Mouse (Mus musculus) embryo, embryonic 10 days (tissue): ENCODE results near the gene Gm11168.
"Not testable (repeated sequence)": the region's sequence is repeated elsewhere in the genome, so short reads cannot be mapped to it uniquely, and the experiment has no call there.

ENCODE experiments used
- DNase-seq: peaks from one replicate; pipeline ENCODE4 v3.0.0-alpha.2; 2015; ENCODE audit warnings: low spot score

Gene Gm11168

DNA sequence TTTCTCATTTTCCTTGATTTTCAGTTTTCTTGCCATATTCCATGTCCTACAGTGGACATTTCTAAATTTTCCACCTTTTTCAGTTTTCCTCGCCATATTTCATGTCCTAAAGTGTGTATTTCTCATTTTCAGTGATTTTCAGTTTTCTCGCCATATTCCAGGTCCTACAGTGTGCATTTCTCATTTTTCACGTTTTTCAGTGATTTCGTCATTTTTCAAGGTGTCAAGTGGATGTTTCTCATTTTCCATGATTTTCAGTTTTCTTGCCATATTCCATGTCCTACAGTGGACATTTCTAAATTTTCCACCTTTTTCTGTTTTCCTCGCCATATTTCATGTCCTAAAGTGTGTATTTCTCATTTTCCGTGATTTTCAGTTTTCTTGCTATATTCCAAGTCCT, 22.5 kb downstream of the Gm11168 start:
- not testable (repeated sequence) for DNase-seq

DNA sequence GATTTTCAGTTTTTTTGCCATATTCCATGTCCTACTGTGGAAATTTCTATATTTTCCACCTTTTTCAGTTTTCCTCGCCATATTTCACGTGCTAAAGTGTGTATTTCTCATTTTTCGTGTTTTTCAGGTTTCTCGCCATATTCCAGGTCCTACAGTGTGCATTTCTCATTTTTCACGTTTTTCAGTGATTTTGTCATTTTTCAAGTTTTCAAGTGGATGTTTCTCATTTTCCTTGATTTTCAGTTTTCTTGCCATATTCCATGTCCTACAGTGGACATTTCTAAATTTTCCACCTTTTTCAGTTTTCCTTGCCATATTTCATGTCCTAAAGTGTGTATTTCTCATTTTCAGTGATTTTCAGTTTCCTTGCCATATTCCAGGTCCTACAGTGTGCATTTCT, 23.0 kb downstream of the Gm11168 start:
- DNase-seq = not testable (repeated sequence)

DNA sequence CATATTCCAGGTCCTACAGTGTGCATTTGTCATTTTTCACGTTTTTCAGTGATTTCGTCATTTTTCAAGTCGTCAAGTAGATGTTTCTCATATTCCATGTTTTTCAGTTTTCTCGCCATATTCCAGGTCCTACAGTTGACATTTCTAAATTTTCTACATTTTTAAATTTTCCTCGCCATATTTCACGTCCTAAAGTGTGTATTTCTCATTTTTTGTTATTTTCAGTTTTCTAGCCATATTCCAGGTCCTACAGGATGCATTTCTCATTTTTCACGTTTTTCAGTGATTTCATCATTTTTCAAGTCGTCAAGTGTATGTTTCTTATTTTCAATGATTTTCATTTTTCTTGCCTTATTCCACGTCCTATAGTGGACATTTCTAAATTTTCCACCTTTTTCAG, 23.6 kb downstream of the Gm11168 start:
- not testable (repeated sequence) for DNase-seq

DNA sequence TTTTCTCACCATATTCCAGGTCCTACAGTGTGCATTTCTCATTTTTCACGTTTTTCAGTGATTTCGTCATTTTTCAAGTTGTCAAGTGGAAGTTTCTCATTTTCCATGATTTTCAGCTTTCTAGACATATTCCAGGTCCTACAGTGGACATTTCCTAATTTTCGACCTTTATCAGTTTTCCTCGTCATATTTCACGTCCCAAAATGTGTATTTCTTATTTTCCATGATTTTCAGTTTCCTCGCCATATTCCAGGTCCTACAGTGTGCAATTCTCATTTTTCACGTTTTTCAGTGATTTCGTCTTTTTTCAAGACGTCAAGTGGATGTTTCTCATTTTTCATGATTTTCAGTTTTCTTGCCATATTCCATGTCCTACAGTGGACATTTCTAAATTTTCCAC, 24.1 kb downstream of the Gm11168 start:
- peak; percentile 63 for DNase-seq

DNA sequence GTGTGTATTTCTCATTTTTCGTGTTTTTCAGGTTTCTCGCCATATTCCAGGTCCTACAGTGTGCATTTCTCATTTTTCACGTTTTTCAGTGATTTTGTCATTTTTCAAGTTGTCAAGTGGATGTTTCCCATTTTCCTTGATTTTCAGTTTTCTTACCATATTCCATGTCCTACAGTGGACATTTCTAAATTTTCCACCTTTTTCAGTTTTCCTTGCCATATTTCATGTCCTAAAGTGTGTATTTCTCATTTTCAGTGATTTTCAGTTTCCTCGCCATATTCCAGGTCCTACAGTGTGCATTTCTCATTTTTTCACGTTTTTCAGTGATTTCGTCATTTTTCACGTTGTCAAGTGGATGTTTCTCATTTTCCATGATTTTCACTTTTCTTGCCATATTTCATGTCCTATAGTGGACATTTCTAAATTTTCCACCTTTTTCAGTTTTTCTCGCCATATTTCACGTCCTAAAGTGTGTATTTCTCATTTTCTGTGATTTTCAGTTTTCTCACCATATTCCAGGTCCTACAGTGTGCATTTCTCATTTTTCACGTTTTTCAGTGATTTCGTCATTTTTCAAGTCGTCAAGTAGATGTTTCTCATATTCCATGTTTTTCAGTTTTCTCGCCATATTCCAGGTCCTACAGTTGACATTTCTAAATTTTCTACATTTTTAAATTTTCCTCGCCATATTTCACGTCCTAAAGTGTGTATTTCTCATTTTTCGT, 26.3 kb downstream of the Gm11168 start:
- DNase-seq = not testable (repeated sequence)

DNA sequence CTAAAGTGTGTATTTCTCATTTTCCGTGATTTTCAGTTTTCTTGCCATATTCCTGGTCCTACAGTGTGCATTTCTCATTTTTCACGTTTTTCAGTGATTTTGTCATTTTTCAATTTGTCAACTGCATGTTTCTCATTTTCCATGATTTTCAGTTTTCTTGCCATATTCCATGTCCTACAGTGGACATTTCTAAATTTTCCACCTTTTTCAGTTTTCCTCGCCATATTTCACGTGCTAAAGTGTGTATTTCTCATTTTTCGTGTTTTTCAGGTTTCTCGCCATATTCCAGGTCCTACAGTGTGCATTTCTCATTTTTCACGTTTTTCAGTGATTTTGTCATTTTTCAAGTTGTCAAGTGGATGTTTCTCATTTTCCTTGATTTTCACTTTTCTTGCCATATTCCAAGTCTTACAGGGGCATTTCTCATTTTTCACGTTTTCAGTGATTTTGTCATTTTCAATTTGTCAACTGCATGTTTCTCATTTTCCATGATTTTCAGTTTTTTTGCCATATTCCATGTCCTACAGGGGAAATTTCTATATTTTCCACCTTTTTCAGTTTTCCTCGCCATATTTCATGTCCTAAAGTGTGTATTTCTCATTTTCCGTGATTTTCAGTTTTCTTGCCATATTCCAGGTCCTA, 27.7 kb downstream of the Gm11168 start:
- DNase-seq = peak; percentile 88

DNA sequence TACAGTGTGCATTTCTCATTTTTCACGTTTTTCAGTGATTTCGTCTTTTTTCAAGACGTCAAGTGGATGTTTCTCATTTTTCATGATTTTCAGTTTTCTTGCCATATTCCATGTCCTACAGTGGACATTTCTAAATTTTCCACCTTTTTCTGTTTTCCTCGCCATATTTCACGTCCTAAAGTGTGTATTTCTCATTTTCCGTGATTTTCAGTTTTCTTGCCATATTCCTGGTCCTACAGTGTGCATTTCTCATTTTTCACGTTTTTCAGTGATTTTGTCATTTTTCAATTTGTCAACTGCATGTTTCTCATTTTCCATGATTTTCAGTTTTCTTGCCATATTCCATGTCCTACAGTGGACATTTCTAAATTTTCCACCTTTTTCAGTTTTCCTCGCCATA, 31.2 kb downstream of the Gm11168 start, which contains the start of gene Gm17535:
Gm17535 (plus strand) TSS at position 301 of the 400 bp plus-strand sequence.
- DNase-seq = not testable (repeated sequence)

DNA sequence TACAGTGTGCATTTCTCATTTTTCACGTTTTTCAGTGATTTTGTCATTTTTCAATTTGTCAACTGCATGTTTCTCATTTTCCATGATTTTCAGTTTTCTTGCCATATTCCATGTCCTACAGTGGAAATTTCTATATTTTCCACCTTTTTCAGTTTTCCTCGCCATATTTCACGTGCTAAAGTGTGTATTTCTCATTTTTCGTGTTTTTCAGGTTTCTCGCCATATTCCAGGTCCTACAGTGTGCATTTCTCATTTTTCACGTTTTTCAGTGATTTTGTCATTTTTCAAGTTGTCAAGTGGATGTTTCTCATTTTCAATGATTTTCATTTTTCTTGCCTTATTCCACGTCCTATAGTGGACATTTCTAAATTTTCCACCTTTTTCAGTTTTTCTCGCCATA, 33.4 kb downstream of the Gm11168 start, which contains the start of gene Gm10715:
Gm10715 (plus strand) TSS at position 301 of the 400 bp plus-strand sequence.
- not testable (repeated sequence) for DNase-seq

DNA sequence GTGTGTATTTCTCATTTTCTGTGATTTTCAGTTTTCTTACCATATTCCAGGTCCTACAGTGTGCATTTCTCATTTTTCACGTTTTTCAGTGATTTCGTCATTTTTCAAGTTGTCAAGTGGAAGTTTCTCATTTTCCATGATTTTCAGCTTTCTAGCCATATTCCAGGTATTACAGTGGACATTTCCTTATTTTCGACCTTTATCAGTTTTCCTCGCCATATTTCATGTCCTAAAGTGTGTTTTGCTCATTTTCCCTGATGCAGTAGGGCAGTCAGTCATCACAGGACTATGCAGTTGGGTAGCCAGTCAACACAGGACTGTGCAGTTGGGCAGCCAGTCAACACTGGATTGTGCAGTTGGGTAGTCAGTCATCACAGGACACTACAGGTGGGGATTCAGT, 35.0 kb downstream of the Gm11168 start:
- DNase-seq = not testable (repeated sequence)
